Mouse (Mus musculus) bone marrow macrophage, adult 2 months (primary cell): ENCODE measurements around the gene Rnf151.

Experiments used
- CTCF ChIP-seq: IDR thresholded peaks from 2 replicates; pipeline ENCODE4 v1.5.1; 2012; ENCODE audit warnings: low read depth, mild to moderate bottlenecking, low read length, moderate library complexity
- POLR2A ChIP-seq: IDR thresholded peaks from 2 replicates; pipeline ENCODE4 v1.6.1; 2012; ENCODE audit warnings: mild to moderate bottlenecking, low read depth, low read length, borderline replicate concordance

DNA sequence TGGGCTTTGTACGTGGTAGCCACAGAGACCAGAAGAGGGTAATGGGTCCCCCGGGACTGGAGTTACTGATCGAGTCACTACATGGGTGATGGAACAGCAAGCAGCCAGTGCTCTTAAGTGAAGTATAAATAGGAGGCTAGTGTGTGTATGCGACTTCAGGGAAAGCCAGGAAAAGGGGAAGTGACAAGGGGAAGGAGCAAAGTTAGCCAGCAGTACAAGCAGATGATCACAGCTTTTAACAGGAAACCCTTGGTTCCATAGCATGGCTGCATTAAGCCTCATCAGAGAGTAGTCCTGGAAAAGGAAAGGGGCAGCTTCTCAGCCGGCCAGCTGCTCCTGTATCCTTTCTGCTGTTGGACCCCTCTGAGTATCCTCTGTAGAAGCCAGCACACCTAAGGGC lies 25.5 kb downstream of the Rnf151 start:
- TF ChIP-seq POLR2A (no peak), CTCF (no peak)
